Mouse (Mus musculus): ENCODE data around the gene Sult2a3. TPM values are rescaled to one million over a fixed set of nuclear protein-coding genes. Genes with fewer than 3 reads are reported as not detected.
"Not testable (repeated sequence)": the region's sequence is repeated elsewhere in the genome, so short reads cannot be mapped to it uniquely, and the experiment has no call there.

Sult2a3 gene
- polyA plus RNA-seq (2015; fragmentation: Nextera tagmentation; extraction: Ambion mirVana) = not detected in 2 replicates

DNA sequence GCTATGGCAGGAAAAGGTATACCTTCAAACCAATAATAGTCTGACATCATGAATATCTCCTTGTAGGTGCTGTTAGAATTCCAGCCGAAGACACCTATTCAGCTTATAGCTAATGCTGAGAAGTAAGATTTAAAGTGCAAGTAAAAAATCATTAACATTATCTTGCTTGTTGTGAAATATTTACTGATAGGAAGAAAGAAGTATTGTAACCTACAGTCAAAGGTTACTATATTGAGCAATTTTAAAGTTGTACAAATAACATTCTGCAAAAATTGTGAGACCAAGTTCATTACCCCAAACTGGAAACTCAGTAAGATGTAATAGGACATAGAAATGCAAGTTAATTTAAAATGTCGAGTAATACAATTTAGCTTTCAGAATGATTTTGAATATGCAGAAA is at the start of gene Sult2a3:
Gene Sult2a3 (minus strand): TSS at position 101 of the 400 bp plus-strand sequence.
- Histone ChIP-seq H3K36me3 (no peaks in the 10 kb centered on the region), H3K9ac (no peak within 1 kb of the TSS), H3K4me1 (no peaks in the 10 kb centered on the region), H3K27me3 (no peaks in the 10 kb centered on the region), H3K9me3 (replicated peaks) (no peaks in the 10 kb centered on the region), H3K27ac (no peak within 1 kb of the TSS), H3K4me3 (replicated peaks) (no peak within 1 kb of the TSS), H3K4me2 (no peak within 1 kb of the TSS)
- 92% methylated on average over 2 of the region's 2 CpGs for WGBS
- ATAC-seq (replicated peaks; ENCODE audit: low FRiP score) = no peak

DNA sequence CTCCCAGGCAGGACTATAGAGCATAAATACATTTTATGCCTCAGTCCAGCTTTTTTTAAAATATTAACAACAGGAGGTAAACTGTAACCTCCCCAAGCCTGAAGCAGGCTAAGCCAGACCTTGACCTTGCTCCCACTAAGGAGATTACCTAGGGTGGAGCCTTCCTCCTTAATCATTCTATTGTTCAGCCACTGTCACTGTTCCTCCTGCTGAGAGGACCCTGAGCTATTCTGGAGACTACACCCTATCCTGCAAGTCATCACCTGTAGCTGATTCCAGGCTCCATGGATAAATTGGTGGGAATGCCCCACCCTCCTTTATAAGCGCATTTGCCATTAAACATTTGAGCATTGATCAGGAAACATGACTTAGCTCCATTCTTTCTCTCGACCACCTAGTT is 2.4 kb downstream of the Sult2a3 start:
- Histone ChIP-seq H3K9ac (no peak overlapping the region), H3K27ac (no peak overlapping the region), H3K9me3 (replicated peaks) (no peaks in the 10 kb centered on the region; the same call in 1 of the 2 replicates), H3K4me1 (no peaks in the 10 kb centered on the region), H3K4me2 (no peak overlapping the region), H3K27me3 (no peaks in the 10 kb centered on the region), H3K4me3 (replicated peaks) (no peak overlapping the region), H3K36me3 (no peaks in the 10 kb centered on the region)
- 84% methylated on average over 2 of the region's 2 CpGs for WGBS
- ATAC-seq (replicated peaks; ENCODE audit: low FRiP score) = no peak

GRCm38 (mm10) chr7:14119865-14120264 is 3.0 kb downstream of the Sult2a3 start:
- WGBS = 73% methylated on average over 3 of the region's 3 CpGs
- not testable (repeated sequence) for H3K27me3 ChIP-seq; H3K27ac ChIP-seq; H3K4me2 ChIP-seq; H3K4me3 ChIP-seq (replicated peaks); H3K9ac ChIP-seq; H3K9me3 ChIP-seq (replicated peaks); ATAC-seq (replicated peaks; ENCODE audit: low FRiP score); H3K36me3 ChIP-seq; H3K4me1 ChIP-seq

DNA sequence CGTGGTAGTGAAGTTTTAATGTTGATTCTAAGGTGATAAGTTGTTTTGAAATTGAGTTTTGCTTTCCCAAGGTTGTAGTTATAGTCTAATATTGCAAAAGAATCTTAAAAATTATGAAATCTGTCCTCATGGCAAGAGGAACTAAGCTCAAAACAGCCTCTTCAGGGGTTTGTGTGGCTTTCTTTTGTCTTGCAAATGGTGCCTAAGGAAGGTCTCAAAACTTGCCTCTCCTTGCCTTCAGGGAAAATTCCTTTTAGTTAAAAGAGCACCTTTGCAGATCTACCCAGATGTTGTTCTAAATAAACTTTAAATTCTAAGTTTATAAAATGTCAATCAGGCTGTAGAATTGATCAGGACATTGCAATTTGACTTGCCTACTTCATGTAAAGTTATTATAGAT is 6.1 kb downstream of the Sult2a3 start:
- Histone ChIP-seq H3K4me1 (no peaks in the 10 kb centered on the region), H3K4me3 (replicated peaks) (no peak overlapping the region), H3K27me3 (no peaks in the 10 kb centered on the region), H3K27ac (no peak overlapping the region), H3K36me3 (no peaks in the 10 kb centered on the region), H3K9me3 (replicated peaks) (no peaks in the 10 kb centered on the region; the same call in 1 of the 2 replicates), H3K4me2 (no peak overlapping the region), H3K9ac (no peak overlapping the region)
- 44% methylated on average over 1 of the region's 1 CpGs for WGBS
- ATAC-seq (replicated peaks; ENCODE audit: low FRiP score) = no peak

DNA sequence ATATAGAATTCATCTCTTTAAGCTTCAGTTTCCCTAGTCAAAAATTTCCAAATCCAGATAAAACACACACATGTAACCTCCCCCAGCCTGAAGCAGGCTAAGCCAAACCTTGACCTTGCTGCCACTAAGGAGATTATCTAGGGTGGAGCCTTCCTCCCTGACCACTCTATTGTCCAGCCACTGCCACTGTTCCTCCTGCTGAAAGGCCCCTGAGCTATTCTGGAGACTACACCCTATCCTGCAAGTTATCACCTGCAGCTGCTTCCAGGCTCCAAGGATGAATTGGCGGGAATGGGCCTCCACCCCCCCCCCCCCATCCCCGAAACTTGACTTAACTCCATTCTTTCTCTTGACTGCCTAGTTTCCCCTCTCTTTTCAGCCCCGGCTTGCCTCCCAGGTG is 8.4 kb downstream of the Sult2a3 start:
- not testable (repeated sequence) for H3K4me2 ChIP-seq; H3K9me3 ChIP-seq (replicated peaks); H3K27ac ChIP-seq; H3K36me3 ChIP-seq; H3K27me3 ChIP-seq; H3K4me3 ChIP-seq (replicated peaks); ATAC-seq (replicated peaks; ENCODE audit: low FRiP score); H3K9ac ChIP-seq; H3K4me1 ChIP-seq
- 78% methylated on average over 3 of the region's 3 CpGs for WGBS

DNA sequence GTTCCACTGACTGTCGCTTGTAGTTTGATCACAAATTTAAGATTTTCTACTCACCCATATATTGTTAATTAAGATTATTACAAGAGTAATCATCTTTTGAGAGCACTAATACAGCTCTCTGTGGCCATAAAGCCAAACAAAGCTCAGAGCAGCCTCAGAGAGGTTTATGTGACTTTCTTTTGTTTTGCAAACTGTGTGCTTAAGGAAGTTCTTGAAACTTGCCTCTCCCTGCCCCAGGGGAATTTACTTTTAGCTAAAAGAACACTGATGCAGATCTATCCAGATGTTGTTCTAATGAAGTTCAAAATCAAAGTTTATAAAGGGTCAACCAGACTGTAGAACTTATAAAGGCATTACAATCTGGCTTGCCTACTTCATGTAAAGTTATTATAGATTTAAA is 75.0 kb downstream of the Sult2a3 start:
- WGBS = 67% methylated on average over 1 of the region's 1 CpGs
- not testable (repeated sequence) for H3K4me2 ChIP-seq; H3K9ac ChIP-seq; H3K27me3 ChIP-seq; H3K36me3 ChIP-seq; ATAC-seq (replicated peaks; ENCODE audit: low FRiP score); H3K4me1 ChIP-seq; H3K9me3 ChIP-seq (replicated peaks); H3K4me3 ChIP-seq (replicated peaks); H3K27ac ChIP-seq

DNA sequence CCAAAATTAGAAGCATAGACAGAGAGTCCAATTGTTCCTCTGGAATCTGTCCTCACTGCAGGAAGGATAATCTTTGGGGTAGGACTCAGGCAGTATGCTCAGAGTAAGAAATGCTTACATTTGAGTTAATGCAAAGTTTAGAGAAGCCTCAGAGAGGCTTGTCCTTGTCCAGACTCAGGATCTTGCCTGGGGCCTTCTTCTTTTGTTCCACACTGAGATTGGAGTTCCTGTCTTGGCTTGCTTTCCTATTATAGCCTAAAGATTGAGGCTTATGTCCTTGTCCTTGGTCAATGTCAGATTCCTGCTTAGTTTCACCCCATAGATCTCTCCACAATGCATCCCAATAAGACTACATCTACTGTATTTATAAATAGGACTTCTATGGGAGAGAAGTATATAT is 92.0 kb downstream of the Sult2a3 start:
- not testable (repeated sequence) for ATAC-seq (replicated peaks; ENCODE audit: low FRiP score); H3K4me1 ChIP-seq; H3K4me3 ChIP-seq (replicated peaks); H3K4me2 ChIP-seq; H3K27ac ChIP-seq; H3K36me3 ChIP-seq; H3K9me3 ChIP-seq (replicated peaks); H3K27me3 ChIP-seq; H3K9ac ChIP-seq

Other genes starting within 250 kb of the Sult2a3 start
- gene Sult2a4, start 133.4 kb downstream of the Sult2a3 start, polyA plus RNA-seq (2015; fragmentation: Nextera tagmentation; extraction: Ambion mirVana) = not detected in 2 replicates
- not detected in 2 replicates for gene Sult2a6, start 131.8 kb upstream of the Sult2a3 start, polyA plus RNA-seq (2015; fragmentation: Nextera tagmentation; extraction: Ambion mirVana)
- gene Obox8, start 210.5 kb upstream of the Sult2a3 start, polyA plus RNA-seq (2015; fragmentation: Nextera tagmentation; extraction: Ambion mirVana) = not detected in 2 replicates

Data from kidney, embryonic 15.5 days (tissue).